Mouse (Mus musculus): ENCODE results near the gene Lpxn. TPM values are rescaled to one million over a fixed set of nuclear protein-coding genes. Genes with fewer than 3 reads are reported as not detected.

Lpxn gene
- polyA plus RNA-seq, 1 experiment from 2014 or later, result 0.78 TPM

DNA sequence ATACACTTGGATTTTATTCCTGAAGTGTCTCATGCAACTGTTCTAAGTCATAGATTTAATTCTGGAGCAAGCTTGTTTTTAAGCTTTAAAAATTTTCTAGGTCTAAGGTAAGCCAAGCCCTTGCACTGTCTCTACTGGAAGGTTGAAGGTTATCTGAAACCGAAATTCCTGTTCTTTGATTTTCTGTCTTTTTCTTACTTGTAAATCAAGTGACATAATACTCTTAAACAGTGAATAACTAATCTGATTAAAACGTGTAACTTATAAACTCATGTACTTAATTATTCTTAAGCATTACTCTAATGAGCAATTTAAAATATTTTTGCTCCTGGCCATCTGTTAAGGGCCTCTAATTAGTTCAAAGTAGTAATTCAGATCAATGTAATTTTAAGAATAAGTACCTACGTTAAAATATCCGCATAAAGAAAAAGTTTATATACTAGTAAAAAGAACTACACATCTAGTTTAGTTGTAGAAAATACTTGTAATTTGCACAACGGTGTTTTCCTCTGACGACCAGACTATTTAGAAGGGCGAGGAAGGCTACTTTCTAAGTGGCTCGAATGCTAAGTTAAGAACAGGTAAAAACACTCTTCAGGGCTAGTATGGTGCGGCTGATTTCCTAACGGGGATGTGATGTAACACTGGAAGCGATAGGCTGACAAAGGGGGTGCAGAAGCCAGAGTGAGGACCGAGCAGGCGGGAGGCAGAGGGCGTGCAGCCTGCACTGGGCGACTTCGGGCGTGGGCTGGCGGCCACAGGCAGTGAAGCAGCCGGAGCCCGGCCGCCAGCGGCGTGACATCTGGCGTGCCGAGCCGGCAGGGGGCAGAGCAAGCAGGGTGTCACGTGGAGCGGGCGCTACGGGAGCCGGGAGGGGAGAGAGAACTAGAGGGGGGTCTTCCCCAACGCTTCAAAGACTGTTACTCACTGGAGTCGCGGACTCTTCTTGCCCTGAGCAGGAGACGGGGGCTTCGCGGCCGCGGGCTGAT is 1.6 kb upstream of the Lpxn start:
- Histone ChIP-seq H3K4me3 (peak overlapping the region; percentile 89), H3K9me3 (replicated peaks) (no peaks in the 10 kb centered on the region), H3K27me3 (ENCODE audit: low read depth, poor library complexity, severe bottlenecking) (no peaks in the 10 kb centered on the region), H3K27ac (peak overlapping the region; percentile 98), H3K36me3 (0 out of 2 replicates have a peak, but pooled peaks cover 2% of the 10 kb centered on the region), H3K4me1 (peaks cover 8% of the 10 kb centered on the region; the same call in 1 of the 2 replicates)
- DNase-seq (ENCODE audit: low spot score), result peak; percentile 94
- WGBS, result 2% methylated on average over 39 of the region's 39 CpGs

GRCm38 (mm10) chr19:12795110-12795509 is 883 bp upstream of the Lpxn start:
- Histone ChIP-seq H3K27ac (peak overlapping the region; percentile 98), H3K36me3 (no peaks in the 10 kb centered on the region), H3K27me3 (ENCODE audit: low read depth, poor library complexity, severe bottlenecking) (no peaks in the 10 kb centered on the region), H3K4me1 (peaks cover 8% of the 10 kb centered on the region; the same call in 1 of the 2 replicates), H3K4me3 (peak overlapping the region; percentile 89), H3K9me3 (replicated peaks) (no peaks in the 10 kb centered on the region)
- DNase-seq (ENCODE audit: low spot score), result no peak
- WGBS, result 2% methylated on average over 21 of the region's 63 CpGs

GRCm38 (mm10) chr19:12796328-12796931 is 437 bp downstream of the Lpxn start:
- Histone ChIP-seq H3K4me3 (peak overlapping the region; percentile 89), H3K4me1 (peaks cover 8% of the 10 kb centered on the region; the same call in 1 of the 2 replicates), H3K9me3 (replicated peaks) (no peaks in the 10 kb centered on the region), H3K27me3 (ENCODE audit: low read depth, poor library complexity, severe bottlenecking) (no peaks in the 10 kb centered on the region), H3K27ac (peak overlapping the region; percentile 98), H3K36me3 (no peaks in the 10 kb centered on the region)
- DNase-seq (ENCODE audit: low spot score), result peak; percentile 65
- under 1% methylated on average over 29 of the region's 29 CpGs for WGBS

GRCm38 (mm10) chr19:12797071-12797470 is 1.1 kb downstream of the Lpxn start:
- no peak for DNase-seq (ENCODE audit: low spot score)
- WGBS, result 2% methylated on average over 7 of the region's 7 CpGs
- peak overlapping the region; percentile 89 for H3K4me3 ChIP-seq

DNA sequence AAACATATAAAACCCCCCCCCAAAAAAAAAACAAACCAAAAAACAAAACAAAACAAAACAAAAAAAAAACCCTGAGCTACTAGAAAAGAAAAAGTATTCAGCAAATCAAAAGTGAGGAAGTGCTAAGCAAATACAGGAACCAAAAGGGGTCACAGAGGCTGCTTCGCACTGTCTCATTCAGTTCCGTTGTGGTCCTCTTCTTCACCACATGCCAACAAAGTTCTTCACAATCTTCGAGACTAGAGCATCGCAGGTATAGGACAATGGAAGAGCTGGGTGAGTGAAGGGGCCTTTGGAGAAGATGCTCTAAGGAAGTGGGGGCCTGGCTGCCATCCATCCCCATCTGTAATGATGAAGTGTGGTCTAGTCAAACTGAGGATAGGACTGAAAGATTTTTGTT is 2.4 kb downstream of the Lpxn start:
- H3K27me3 ChIP-seq (ENCODE audit: low read depth, poor library complexity, severe bottlenecking), result no peaks in the 10 kb centered on the region
- DNase-seq (ENCODE audit: low spot score), result no peak
- 87% methylated on average over 4 of the region's 4 CpGs for WGBS
- H3K36me3 ChIP-seq, result no peaks in the 10 kb centered on the region
- no peak overlapping the region for H3K4me3 ChIP-seq
- no peaks in the 10 kb centered on the region for H3K9me3 ChIP-seq (replicated peaks)
- H3K27ac ChIP-seq, result no peak overlapping the region
- peaks cover 7% of the 10 kb centered on the region; the same call in 1 of the 2 replicates for H3K4me1 ChIP-seq

More at GRCm38 (mm10) chr19:12797071-12797470, 1.1 kb downstream of the Lpxn start:
- no peaks in the 10 kb centered on the region for H3K9me3 ChIP-seq (replicated peaks)
- no peaks in the 10 kb centered on the region for H3K27me3 ChIP-seq (ENCODE audit: low read depth, poor library complexity, severe bottlenecking)
- no peaks in the 10 kb centered on the region for H3K36me3 ChIP-seq
- peaks cover 8% of the 10 kb centered on the region; the same call in 1 of the 2 replicates for H3K4me1 ChIP-seq
- H3K27ac ChIP-seq, result peak overlapping the region; percentile 98

DNA sequence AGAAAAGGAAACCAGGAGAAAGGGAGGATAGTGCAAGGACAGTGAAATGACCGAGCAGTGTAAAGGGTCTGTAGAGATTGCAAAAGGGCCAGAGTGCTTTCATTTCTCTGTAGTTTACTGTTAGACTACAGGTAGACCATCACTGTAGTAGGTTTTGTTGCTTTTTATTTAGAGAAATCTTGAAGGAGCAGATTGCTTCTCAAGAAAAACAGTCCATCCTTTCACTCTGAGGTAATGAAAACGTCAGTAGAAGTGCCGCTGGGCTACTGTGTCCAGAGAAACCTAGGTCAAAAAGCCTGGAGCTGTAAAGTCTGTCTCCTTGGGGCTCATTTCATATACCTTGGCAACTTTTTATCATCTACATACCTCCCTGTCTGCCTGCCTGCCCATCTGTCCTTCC is 3.1 kb downstream of the Lpxn start:
- Histone ChIP-seq H3K4me1 (peaks cover 5% of the 10 kb centered on the region; the same call in 1 of the 2 replicates), H3K9me3 (replicated peaks) (no peaks in the 10 kb centered on the region), H3K4me3 (no peak overlapping the region), H3K27me3 (ENCODE audit: low read depth, poor library complexity, severe bottlenecking) (no peaks in the 10 kb centered on the region), H3K27ac (no peak overlapping the region), H3K36me3 (no peaks in the 10 kb centered on the region)
- DNase-seq (ENCODE audit: low spot score), result no peak
- WGBS, result 89% methylated on average over 3 of the region's 3 CpGs

DNA sequence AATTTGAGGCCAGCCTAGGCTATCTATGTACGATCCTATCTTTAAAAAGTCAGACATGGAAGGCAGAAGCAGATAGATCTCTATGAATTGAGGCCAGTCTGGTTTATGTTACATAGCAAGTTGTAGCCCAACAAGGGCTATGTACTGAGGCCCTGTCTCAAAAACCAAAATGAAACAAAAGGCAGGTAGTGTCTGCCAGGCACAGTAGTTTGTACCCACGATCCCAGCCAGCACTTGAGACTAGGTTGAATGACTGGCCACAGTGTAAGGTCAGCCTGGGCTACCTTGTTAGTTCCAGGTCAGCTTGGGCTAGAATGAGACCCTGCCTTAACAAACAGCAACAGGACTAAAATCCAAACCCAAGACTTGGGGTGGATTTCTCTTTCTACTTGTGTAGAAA is 4.6 kb downstream of the Lpxn start:
- Histone ChIP-seq H3K27ac (no peak overlapping the region), H3K27me3 (ENCODE audit: low read depth, poor library complexity, severe bottlenecking) (no peaks in the 10 kb centered on the region), H3K36me3 (no peaks in the 10 kb centered on the region), H3K4me1 (peaks cover 5% of the 10 kb centered on the region; the same call in 1 of the 2 replicates), H3K4me3 (no peak overlapping the region), H3K9me3 (replicated peaks) (no peaks in the 10 kb centered on the region)
- WGBS, result 70% methylated on average over 2 of the region's 2 CpGs
- DNase-seq (ENCODE audit: low spot score), result no peak

- Histone ChIP-seq H3K4me3 (no peak overlapping the region), H3K9me3 (replicated peaks) (no peaks in the 10 kb centered on the region), H3K4me1 (peaks cover 5% of the 10 kb centered on the region; the same call in 1 of the 2 replicates), H3K27ac (no peak overlapping the region), H3K36me3 (no peaks in the 10 kb centered on the region), H3K27me3 (ENCODE audit: low read depth, poor library complexity, severe bottlenecking) (no peaks in the 10 kb centered on the region)
- 84% methylated on average over 3 of the region's 3 CpGs for WGBS
- DNase-seq (ENCODE audit: low spot score), result no peak
Observed at GRCm38 (mm10) chr19:12801046-12801445, 5.1 kb downstream of the Lpxn start.

DNA sequence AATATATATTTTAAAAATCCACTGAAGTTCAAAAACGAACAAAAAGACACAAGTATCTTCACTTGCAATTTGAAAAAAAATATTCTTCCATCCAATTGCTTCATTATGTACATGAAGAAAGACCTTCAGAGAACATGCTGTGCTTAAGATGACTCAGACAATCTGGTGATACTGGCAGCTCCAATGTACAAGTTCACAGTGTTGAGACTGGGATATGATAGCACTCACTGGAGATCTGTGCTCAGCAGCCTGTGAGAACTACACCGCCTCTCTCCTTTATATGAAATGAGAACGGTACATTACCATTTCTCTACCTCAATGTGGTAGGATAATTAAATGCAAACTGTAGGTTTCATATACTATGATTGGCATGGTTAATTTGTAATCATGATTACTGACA is 6.8 kb downstream of the Lpxn start:
- Histone ChIP-seq H3K9me3 (replicated peaks) (no peaks in the 10 kb centered on the region), H3K27ac (no peak overlapping the region), H3K27me3 (ENCODE audit: low read depth, poor library complexity, severe bottlenecking) (no peaks in the 10 kb centered on the region), H3K4me1 (no peaks in the 10 kb centered on the region), H3K4me3 (no peak overlapping the region), H3K36me3 (no peaks in the 10 kb centered on the region)
- DNase-seq (ENCODE audit: low spot score), result no peak
- WGBS, result 83% methylated on average over 3 of the region's 3 CpGs

DNA sequence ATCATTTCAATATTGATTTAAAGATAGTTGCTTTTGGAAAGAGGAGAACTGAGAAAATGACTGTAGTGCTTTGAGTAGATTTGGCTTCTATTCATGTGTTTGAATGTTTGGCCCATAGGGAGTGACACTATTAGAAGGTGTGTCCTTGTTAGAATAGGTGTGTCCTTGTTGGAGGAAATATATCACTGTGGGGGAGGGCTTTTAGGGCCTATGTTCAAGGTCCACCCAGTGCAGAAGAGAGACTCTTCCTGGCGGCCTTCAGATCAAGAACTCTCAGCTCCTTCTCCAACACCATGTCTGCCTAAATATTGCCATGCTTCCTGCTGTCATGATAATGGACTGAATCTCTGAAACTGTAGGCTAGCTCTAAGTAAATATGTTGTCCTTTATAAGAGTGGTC is 8.2 kb downstream of the Lpxn start:
- H3K4me3 ChIP-seq, result no peak overlapping the region

GRCm38 (mm10) chr19:12805730-12806129 is 9.7 kb downstream of the Lpxn start:
- Histone ChIP-seq H3K4me3 (no peak overlapping the region), H3K9me3 (replicated peaks) (no peaks in the 10 kb centered on the region), H3K4me1 (no peaks in the 10 kb centered on the region), H3K36me3 (no peaks in the 10 kb centered on the region), H3K27me3 (ENCODE audit: low read depth, poor library complexity, severe bottlenecking) (no peaks in the 10 kb centered on the region), H3K27ac (no peak overlapping the region)
- no peak for DNase-seq (ENCODE audit: low spot score)
- WGBS, result 88% methylated on average over 3 of the region's 3 CpGs

More for the DNA sequence above, 8.2 kb downstream of the Lpxn start:
- Histone ChIP-seq H3K27me3 (ENCODE audit: low read depth, poor library complexity, severe bottlenecking) (no peaks in the 10 kb centered on the region), H3K4me1 (no peaks in the 10 kb centered on the region), H3K27ac (no peak overlapping the region), H3K36me3 (no peaks in the 10 kb centered on the region), H3K9me3 (replicated peaks) (no peaks in the 10 kb centered on the region)
- 89% methylated on average over 1 of the region's 1 CpGs for WGBS
- DNase-seq (ENCODE audit: low spot score), result no peak

DNA sequence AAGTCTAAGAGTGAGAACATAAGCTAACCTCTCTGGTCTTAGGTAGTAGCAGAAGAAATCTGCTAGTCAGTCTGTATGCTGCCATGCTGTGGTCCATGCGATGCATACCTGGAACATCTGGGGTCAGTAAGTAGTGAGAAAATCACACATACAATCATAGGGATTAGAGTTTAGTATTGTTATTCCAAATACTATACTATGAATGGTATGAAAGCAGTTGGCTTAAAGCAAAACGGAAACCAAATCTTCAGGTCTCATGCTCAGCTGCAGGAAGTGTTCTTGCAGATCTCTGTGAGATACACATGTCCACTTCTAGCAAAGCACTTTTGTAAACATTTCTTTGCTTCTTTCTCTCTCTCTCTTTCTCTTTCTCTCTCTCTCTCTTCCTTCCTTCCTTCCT is 10.2 kb downstream of the Lpxn start:
- Histone ChIP-seq H3K27me3 (ENCODE audit: low read depth, poor library complexity, severe bottlenecking) (no peaks in the 10 kb centered on the region), H3K4me3 (no peak overlapping the region), H3K9me3 (replicated peaks) (no peaks in the 10 kb centered on the region), H3K27ac (no peak overlapping the region), H3K4me1 (no peaks in the 10 kb centered on the region), H3K36me3 (no peaks in the 10 kb centered on the region)
- DNase-seq (ENCODE audit: low spot score), result no peak
- WGBS, result 82% methylated on average over 2 of the region's 2 CpGs
